Mouse (Mus musculus) layer of hippocampus, adult 18-20 months (tissue): ENCODE results near the gene Dnajc17. TPM values are rescaled to one million over a fixed set of nuclear protein-coding genes. Genes with fewer than 3 reads are reported as not detected.

ENCODE experiments used
- DNase-seq, 2 experiments: peaks; one replicate each; pipeline ENCODE4 v3.0.0; 2022; ENCODE audit warnings: low spot score in 2 of 2
- total RNA-seq, 2 experiments: library from RNA; stranded (reverse); gene quantifications; 2 replicates each; pipeline ENCODE4 v1.2.3; 2021

Dnajc17 gene
- total RNA-seq, 2 experiments from 2014 or later: 17.3 to 17.6 TPM

DNA sequence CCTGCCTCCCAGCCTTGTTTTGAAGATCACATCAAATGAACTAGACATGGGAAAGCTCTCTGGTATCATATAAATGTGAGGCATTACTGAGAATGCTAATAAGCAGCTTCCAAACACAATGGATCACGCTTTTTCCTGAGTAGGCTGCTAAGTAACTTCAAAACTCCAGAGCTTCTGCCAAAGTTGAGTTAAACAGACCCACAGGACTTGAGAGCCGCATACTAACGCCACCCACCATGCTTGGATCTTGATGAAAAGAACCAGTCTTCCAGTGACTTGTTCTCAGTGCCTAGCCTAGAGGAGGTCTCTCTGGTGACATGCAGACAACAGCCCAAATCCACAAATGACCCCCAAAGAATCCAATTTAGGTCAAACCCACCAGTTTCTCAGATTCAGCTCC is 9.7 kb downstream of the Dnajc17 start:
- DNase-seq: peak in 1 of 2 experiments; percentile 15

DNA sequence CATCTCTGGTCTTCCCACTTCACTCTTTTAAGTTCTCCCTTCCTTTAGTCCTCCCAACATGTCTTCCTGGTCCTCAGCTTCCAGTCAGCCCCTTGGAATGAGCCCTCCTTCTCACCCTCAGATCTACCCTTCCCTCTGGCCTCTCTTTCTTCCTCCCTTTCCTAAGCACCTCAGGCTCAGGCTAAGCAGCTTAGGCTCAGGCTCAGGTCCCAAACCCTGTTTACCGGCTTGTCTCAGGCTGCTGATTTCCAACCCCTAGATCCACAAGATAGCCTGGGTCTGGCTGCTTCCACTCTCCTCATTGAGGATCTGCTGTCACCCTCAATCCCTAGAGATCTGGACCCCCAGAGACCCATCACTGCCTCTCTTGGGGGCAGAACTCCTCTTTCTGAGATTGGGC is 10.5 kb downstream of the Dnajc17 start:
- DNase-seq: no peak

DNA sequence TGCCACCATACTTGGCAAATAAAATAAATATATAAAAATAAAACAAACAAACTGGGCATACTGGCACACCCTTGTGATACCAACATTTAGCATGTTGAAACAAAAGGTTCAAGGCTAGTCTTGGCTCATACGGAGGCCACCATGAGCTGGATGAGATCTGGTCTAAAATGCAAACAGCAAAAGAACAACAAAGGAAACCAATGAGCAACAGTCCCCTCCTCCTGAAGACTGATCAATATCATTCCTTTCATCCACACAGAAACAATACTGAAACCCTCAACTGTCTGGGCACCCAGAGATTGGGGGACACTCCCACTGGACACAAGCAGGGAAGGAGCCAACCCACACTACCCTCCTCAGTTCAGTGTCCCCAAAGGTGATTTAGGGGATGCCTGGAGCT is 11.1 kb downstream of the Dnajc17 start:
- DNase-seq: no peak

DNA sequence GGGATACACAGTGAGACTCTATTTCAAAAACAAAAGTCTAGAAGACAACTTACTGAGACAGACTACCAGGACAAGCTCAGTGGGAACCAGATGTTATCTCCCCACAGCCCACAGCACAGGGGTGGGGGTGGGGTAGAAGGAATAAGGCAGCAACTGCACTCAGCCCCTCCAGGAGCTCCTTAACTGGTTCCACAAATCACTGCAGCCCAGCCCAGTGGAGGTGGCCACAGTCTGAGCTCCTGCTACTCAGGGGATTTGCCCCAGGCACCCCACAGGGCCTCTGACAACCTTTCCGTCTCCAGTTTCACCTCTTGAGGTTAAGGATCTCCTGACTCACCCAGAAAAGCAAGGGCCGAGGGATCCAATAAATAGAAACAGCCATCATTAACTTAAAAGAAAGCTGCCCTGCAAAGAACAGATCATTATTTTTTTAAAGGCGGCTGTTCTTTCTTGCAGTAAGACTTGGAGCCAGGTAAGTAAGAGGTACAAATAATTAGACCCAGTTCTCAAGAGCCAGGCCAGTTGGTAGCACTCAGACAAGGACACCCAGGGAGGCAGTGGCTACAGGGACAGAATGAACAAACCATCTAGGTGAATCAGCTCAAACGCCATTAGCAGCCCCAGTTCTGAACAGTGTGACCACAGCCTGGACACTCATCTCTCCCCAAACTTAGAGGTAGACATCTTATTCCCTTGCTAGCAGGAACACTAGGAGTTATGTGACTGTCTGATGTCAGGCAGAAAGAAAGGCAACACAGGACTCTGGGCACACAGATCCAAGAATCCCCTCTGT is 12.1 kb downstream of the Dnajc17 start:
- no peak for DNase-seq

DNA sequence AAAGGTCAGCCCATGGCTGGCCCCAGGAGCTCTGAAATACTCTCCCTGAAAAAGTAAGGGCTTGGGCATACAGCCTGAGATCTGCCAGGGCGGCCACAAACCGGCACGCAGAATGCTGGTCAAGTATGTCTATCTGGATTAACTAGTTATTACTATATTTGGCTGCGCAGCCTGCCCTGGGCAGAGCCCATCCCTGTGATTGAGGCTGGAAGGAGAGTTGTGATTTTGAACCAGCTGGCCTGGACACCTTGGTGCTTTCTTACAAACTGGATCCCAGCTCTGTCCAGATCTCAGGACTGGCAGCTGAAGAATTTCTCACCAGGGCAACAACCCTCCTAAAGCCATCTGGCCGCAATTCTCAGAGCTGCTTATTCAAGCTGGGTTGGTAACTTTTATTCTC is 14.5 kb downstream of the Dnajc17 start:
- DNase-seq: peak in 1 of 2 experiments; percentile 23

DNA sequence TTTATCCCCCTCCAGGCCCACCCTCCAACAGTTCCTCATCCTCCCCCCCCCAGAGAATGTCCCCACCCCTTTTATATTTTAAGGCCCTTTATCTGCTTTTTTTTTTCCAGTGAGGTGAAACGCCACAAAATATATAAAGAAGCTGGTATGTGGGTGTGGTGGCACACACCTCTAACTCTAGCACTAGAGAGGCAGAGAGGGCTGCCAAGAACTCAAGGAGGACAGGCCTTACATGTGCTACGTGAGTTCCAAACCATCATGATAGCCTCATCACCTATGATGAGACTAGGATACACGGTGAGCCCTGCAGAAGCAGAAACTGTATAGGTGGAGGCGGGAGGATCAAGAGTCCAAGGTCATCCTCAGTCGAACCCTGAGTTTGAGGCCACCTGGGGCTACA is 17.6 kb downstream of the Dnajc17 start:
- no peak for DNase-seq

DNA sequence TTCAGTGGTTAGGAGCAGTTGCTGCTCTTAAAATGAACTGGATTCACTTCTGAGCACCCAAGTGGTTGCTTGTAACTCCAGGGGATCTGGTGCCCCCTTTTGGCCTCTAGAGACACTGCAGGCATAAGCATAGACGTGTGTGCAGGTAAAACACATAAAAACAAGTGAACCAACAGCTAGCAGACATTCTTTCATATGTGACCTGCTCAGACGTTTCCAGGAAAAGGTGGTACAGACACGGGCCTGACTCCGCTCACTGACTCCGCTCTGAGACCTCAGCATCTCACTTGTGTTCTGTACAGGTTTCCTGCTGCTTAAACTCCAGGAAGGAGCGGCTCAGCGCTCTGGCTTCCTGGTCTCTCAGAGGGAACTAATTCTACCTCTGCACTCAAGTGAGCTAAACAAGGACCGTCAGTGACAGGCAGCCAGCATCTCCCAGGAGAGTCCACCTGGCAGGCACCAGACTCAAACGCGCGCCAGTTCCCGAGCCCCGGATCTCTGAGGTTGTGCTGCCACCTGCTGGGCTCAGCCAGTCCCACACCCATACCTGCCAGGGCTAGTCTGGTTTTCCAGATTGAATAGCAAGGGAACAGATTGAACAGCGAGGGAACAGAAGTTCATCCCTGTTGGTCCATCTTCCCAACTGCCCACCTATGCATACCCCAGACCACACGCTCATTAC is 19.4 kb downstream of the Dnajc17 start:
- DNase-seq: peak; percentile 71 to 86

DNA sequence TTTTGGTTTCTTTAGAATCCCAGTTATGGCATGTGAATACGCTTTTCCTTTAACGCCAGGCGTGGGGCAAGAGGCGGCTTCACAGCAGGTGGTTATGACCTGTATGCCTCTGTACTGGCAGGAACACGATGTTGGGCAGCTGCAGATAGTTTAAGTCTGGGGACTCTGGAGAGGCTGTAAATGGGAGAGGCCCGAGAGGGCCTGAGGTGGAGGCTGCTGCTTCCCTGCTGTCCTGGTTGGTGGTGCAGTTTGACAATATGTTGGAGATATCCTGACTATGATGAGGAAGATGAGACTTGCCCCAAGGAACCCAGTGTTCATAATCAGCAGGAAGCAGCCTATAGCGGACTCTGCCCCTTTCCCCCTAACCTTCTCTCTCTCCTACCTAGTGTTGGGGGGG is 25.7 kb downstream of the Dnajc17 start:
- DNase-seq: no peak

DNA sequence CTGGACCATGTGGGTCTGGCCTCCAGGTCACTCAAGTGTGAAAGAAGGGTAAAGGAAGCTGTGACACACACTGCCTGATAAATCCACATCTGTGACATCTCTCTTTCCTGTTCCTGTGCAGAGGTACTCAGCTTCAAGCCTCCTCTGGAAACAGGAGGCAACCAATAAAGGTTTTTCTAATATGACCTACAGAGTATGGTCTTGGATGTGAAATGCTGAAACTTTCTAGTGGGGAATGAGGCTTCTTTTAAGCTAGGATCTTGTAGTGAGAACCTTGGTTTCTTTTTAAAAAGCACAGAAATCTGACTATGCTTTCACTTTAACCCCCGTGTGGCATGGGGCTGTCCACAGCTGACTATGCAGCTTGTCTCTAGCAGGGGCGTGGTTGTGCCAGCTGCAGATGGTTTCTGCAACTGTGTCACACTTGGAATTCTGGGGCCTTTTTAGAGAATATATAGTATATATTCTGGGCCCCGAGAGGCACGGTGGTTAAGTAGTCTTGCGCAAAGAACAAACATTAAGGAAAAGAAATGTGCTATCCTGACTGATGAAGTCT is 31.1 kb downstream of the Dnajc17 start:
- DNase-seq: no peak

DNA sequence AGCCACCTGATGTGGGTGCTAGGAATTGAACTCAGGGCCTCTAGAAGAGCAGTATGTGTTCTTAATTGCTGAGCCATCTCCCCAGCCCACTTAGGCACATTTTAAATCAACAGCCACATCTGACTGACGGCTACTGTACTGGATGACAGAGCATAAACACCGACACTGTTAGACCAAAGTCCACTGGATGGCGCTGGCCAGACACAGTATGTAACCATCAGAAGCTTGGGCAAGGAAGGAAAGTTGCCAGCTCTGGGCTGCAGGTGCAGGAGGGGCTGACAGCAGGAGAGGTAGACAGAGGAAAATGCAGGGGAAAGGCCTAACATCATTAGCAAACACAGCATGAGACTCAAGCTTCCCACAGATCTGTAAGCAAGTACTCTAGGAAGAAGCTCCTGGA is 31.8 kb downstream of the Dnajc17 start:
- DNase-seq: no peak

DNA sequence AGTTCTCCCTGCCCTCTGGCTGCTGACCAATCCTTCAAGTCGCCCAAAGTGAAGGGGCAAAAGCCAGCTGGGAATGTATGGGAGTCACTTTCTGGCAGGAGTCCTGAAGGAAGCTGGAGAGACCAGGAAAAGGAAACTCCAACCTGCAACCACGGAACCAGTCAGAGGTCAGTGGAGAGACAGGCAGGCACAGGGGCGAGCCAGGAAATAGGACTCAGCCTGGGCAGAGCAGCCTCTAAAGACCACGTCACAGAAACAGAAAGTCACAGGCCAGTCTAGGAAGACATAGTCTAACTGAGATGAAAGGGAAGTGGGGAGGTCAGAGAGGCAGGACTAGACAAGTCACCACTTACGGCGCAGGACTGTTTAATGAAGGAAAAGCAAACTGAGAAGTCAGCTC is 33.0 kb downstream of the Dnajc17 start:
- no peak for DNase-seq

DNA sequence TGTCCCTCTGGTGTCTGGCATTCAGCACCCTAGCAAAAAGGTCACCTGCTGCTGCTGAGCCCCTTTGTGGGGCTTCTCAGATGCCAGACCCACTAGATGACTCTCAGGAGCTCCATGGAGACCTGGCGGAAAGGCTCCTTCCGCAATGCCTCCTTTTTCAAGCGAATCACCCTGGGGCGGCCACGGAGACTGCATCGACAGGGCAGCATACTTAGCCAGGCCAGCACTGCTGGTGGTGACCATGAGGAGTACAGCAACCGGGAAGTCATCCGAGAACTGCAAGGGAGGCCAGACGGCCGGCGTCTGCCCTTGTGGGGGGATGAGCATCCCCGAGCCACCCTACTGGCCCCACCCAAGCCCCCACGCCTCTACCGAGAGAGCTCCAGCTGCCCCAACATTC is 33.7 kb downstream of the Dnajc17 start:
- DNase-seq: no peak

DNA sequence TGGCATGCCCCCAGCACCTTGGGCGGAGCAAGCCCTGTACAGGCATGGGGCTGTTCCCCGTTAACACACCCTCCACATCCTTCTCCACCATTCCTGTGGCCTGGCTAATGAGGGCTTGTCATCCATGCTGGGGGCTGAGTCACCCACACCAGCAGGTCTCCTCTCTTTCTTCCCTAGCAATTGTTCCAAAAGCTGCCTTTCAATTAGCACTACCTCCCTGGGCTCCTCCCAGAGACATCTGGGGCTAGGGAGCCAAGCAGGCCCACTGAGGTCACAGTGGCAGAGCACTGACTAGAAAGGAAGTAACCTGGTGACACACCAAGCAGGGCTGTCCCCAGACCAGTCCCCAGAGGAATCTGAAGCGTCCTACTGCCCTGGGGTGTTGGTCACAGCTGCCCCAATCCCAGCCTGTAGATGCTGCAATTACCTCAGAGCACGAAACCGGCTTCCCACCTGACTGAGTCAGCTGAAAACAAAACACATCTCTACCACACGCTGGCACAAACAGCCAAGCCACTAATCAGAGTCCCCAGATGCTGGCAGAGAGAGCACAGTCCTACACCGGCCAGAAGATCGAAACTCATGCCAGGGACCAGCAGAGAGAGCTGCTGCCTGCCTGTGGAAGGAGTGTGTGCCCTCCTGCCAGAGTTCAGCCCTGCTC is 34.5 kb downstream of the Dnajc17 start, which contains the start of gene Gm14137:
Gm14137 (plus strand) TSS at position 519 of the 661 bp plus-strand sequence.
- DNase-seq: no peak

DNA sequence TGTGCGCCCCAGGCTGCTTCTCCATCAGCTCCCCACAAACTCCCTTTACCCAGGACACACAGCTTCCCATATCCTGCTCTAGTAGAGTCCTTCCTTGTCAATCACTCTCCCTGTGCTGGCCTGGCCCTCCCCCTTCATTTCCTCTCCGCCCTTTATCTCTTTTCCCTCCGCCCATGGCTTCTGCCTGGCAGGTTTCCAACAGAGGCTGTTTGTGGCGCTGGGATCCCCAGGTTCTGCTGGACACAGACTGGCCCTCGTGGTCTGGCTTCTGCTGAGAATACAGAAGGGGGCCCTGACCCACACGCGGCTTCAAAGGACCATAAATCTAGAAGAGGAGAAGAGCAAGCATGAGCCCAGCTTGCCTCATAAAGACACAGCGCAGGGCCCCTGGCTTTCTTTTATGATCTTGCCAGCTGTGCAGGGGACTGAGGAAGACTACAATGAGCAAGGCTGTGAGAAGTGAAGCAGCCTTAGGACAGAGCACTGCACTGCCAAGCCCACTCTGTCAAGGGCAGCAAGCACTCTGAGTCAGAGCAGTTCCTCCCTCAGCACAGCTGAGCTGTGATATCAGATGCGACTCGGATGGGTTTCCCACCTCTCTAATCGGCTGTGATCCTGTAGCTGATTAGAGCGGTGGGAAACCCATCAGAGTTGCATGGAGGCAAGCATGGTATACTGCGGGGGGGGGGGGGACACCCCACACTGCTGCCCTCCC is 35.6 kb downstream of the Dnajc17 start:
- DNase-seq: peak in 1 of 2 experiments; percentile 32

DNA sequence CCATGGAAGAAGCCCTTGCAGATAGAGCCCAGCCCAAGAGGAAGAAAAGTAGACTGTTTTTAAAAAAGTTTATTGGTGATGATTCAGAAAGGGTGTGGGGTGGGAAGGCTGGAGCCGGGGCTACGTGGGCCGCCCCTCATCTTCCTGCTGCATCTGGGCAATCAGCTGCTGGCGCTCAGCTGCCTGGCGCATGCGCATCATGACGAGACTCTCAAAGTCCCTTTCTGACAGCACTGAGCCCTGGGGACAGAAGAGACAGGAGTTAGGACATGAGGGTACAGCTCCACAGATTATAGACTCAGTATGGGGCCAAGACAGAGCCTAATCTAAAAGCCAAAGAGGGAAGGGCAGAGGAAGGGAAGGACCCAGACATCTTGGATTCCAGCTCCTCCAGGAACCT is 36.1 kb downstream of the Dnajc17 start:
- no peak for DNase-seq

DNA sequence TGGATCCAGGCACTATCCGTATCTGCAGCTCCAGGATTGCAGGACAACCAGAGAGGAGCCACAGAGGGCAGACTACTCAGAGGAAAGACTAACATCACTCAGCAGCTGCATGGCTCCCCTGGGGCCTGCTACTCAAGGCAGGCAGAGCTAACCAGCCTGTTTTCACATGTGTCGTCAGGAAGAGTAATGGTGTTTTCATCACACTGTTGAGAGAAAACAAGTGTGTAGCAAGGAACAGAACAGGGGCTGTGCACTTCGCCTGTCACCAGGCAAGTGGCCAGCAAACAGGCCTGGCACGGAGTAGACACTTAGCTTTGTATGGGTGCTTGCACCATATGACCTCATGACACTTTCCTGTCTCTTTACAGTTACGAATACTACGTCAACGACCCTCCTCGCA is 37.0 kb downstream of the Dnajc17 start:
- DNase-seq: no peak

DNA sequence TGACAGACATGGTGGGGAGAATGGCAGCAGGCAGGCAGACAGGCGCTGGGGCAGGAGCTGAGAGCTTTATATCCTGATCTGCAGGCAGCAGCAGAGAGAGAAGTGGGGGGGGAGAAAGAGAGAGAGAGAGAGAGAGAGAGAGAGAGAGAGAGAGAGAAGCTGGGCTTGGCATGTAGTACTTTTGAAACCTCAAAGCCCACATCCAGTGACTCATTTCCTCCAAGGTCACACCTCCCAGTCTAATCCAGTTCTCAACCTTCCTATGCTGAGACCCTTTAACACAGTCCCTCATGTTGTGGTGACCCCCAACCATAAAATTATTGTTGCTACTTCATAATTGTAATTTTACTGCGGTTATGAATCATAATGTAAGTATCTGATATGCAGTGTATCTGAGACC is 38.3 kb downstream of the Dnajc17 start:
- no peak for DNase-seq

DNA sequence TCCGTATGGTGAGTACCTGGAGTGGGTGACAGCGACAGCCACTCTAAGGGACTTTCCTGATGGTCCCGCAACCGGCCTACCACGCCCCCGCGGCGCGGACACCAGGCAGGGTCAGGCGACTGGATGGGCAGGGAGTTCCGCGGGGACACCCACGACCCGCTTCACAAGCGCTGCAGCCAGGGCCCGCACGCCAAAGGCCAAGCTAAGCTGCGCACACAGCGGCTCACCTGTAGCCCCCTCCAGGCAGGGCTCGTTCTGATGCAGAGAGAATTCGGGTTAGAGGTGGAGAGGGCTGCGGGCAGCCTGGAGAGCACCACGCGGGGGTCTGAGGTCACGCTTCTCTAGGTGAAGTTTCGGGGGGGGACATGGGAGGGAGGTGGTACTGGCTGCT is 40.7 kb downstream of the Dnajc17 start:
- DNase-seq: no peak

DNA sequence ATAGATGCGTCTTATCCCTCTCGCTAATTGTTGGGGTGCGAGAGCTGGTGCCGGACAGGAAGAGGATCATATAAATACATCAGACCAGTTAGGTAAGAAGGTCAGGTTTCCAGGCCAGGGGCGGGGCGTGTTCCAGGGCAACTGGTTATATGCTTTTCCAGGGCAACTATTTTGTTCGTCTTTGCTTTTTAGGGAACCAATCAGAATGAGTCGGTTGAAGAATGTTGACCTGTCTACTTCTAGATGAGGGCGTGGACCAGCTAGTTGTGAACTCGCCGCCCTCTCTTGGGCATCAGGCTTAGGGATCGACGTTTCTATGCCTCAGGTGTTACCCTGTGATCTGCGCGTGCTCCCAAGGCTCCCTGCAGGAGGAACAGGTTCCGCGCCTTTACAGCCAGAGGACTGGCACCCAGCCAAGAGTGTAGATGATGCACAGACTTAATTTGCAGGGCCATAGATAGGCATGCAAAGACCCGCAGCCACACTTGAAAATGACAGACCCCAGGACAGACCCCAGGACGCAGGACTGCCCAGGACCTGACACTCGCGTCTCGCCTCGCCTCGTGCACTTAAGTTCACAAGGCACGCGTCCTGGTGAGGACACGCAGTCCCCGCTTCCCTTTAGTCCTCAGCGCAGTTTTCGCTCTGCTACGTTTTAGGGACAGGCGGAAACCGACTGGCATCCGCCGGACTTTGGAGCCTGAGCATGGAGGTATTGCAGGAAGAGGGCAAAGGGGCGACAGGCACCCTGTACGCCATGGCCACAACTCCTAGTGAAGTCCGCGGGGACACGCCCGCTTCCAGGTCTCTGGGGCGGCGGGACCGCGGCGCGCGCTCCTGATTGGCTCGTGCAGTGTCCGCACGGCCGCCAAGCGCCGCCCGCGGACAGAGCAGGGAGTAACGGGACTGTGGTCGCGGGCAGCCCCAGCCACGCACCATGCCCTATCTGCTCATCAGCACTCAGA is 41.4 kb downstream of the Dnajc17 start, which contains the start of gene Gchfr:
Gchfr (plus strand) TSS at position 873 of the 965 bp plus-strand sequence.
- peak in 1 of 2 experiments; percentile 29 for DNase-seq

DNA sequence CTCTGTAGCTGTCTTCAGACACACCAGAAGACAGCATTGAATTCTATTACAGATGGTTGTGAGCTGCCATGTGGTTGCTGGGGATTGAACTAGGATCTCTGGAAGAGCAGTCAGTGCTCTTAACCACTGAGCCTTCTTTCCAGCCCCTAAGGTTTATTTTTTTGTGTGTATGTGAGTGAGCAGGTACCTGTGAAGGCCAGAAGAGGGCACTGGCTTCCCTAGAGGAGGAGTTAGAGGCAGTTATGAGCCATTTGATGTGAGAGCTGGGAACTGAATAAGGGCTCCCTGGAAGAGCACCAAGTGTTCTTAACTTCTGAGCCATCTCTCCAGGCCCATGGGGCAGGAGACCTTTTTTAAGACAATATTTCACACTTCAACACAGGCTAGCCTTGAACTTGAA is 43.2 kb downstream of the Dnajc17 start:
- DNase-seq: no peak
